Mouse (Mus musculus) spleen, adult 2 months (tissue): ENCODE results near the gene Gm49405.

Source experiments
- CTCF ChIP-seq: fragments of 200-500 bp; IDR thresholded peaks from 2 replicates; pipeline ENCODE4 v1.5.1; 2011; ENCODE audit warnings: mild to moderate bottlenecking, inconsistent platforms; ENCODE audit not compliant: insufficient read depth, insufficient read length, insufficient replicate concordance; ENCODE audit errors: extremely low read depth
- POLR2A ChIP-seq: fragments of 200-500 bp; IDR thresholded peaks from 2 replicates; pipeline ENCODE4 v1.6.1; 2011; ENCODE audit warnings: low read depth, low read length, inconsistent platforms

DNA sequence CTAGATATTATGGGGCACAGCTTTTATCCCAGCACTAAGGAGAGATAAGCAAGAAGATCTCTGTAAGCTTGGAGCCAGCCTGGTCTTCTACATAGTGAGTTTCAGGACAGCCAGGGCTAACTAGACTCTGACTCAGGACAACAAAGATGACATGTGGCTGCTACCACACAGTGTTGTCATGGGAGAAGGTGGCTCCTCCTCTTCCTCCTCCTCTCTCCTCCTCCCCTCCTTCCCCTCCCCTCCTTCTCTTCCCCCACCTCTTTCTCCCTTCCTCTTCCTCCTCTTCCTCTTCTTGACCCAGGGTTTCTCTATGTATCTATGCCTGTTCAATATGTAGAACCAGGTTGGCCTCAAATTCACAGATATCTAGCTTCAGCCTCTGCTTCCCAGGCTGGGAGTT lies 49.0 kb upstream of the Gm49405 start:
- TF ChIP-seq CTCF (no peak), POLR2A (no peak)
